Mouse (Mus musculus): ENCODE measurements around the gene Cnnm4.

The Cnnm4 gene

DNA sequence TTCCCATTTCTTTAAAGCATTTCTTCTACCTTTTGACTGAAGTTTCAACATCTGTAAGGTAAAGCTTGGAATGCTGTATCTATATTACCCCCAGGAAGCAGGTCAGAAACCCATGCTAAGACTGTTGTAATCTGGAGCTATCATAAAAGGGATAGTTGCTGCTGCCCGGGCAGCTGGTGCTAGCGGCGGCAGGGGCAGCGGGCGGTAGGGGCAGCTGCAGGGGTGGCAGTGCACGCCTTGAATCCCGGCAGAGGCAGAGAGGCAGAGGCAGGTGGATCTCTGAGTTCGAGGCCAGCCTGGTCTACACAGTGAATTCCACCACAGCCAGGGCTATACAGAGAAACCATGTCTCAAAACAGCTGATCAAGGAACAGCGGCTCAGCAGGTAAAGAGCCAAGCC lies 71.5 kb downstream of the Cnnm4 start:
- no peak for DNase-seq (ENCODE audit: low spot score)

DNA sequence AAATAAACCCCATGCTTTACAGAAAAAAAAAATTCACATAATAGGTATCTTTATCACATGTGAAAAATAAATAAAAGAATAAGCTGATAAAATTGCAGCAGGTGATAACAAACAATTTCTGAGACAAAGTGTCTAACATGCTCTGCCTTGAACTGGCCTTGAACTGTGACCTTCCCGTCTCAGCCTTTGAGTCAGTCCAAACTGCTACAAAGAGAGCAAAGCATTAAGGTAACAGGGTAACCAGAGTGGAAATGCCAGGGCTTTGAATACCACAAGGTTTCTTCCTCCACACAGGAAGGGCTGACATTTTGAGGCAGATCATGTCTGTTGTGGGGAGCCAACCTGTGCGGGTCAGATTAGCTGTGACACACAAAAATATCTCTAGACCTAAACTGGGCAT lies 74.0 kb downstream of the Cnnm4 start:
- DNase-seq (ENCODE audit: low spot score) = no peak

DNA sequence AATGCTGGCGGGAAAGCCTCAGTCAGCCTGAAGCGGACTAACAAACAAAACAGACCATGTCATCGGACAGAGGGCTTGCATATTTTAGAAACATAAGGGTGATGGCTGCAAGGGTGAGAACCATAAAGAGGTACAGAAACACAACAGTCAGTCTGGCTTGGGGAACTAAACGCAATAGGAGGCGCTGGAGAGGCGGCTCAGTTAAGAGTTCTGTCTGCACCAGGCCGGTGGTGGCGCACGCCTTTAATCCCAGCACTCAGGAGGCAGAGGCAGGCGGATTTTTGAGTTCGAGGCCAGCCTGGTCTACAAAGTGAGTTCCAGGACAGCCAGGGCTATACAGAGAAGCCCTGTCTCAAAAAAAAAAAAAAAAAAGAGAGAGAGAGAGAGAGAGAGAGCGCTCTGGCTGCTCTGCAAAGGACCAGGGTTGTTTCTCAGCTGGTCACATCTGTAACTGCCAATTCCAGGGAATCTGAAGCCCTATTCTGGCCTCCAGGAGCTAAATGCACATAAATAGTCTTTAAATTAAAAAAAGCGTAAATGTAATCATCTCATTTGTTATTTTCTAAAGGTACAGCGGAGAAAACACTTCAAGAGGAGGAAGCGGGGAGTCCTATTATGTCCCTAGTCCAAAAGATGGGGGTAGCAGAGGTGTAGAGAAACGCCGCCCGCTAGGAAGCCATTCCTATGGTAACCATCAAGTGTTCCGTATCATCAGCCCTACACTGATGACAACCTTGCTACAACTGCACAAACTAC lies 74.6 kb downstream of the Cnnm4 start:
- no peak for DNase-seq (ENCODE audit: low spot score)

DNA sequence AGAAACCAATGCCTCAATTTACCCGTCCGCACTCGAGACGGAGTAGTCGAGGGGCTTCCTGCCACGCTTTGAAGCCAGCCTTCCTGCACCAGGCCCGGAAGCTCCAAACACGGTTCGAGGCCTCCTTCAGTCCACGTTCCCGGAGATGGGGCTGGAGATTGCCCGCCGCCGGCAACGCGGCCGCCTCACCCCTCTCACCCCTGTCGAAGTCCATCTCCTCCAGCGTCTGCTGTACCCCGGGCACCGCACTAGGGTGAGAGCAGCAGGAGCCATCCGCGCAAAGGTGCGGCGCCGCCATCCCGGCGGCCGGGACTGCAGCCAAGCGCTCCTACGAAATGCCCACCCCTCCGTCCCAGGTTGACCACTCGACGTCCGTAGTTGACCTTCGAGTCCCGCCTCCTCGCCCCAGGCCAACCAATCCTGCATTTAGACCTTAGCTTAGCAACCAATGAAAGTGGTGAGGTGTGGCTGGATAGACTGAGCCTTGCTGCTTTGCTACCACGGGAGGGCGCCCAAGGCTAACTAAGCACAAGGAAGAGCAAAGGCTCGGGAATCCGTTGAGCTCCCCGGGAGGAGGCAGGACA lies 75.6 kb downstream of the Cnnm4 start, which contains the start of gene Ankrd39:
Gene Ankrd39, minus strand, starts transcription at position 558 of the 584 bp plus-strand sequence.
- peak; percentile 99 for DNase-seq (ENCODE audit: low spot score)

DNA sequence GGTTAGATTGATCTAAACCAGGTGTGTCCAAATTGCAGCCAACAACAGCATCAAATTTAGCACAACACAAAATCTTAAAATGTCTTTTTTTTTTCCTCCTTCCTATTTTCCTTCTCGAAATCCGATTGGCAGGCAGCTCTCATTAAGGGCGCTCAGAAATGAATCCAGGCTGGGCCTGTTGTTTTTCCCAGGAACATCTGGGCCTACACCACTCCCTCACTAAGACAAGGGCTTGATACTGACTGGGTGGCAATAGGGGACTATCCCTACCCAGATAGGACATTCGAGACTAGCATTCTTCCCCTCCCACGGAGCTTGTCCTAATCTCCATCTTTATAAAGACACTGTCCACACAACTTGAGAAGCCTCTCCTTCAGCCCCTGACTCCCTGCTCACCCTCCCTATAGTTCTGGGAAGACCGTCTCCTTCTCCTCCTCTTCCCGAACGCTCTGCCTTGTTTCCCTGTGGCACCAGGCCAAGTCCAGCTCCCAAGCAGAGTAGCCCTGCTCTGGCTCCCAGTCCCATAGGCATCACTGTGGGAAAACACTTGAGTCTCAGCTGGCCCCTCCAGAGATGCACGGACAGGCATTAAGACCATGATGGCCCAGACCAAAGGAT lies 76.7 kb downstream of the Cnnm4 start:
- DNase-seq (ENCODE audit: low spot score) = no peak

DNA sequence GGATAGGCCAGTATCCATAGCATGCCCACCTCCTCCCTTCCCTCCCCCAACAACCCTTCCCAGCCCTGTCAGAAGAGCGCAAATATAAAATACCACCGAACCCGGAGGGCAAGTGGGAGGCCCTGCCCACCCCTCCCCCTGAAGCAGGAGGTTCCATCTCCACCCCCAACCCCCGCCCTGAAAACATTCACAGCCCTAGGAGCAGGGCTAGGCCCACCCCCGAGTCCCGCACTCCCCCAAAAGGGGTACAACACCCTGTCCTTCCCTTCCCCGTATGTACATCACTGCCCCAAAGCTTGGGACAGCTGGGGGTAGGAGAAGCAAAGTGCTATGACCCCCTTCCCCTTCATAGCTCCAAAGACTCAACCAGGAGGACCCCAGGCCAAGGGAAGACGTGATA lies 77.4 kb downstream of the Cnnm4 start:
- DNase-seq (ENCODE audit: low spot score) = no peak

DNA sequence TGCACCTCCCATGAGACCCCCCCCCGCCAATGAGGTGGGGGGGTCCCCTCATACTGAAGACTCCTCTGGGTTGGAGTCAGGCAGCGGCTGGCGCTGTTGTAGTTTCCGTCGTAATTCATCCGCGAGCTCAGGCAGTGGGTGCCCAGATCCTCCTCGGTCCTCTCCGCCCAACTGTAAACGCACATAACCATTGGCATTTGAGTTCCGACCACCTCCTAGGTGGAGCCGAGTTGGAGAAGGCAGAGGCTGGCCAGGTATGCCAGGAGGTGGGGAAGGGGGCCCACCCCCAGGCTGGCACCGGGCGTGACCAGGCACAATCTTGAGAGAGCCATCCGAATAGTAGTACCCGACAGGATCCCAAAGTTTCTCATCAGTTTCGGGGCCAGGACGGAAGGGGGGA lies 78.1 kb downstream of the Cnnm4 start:
- DNase-seq (ENCODE audit: low spot score) = no peak

DNA sequence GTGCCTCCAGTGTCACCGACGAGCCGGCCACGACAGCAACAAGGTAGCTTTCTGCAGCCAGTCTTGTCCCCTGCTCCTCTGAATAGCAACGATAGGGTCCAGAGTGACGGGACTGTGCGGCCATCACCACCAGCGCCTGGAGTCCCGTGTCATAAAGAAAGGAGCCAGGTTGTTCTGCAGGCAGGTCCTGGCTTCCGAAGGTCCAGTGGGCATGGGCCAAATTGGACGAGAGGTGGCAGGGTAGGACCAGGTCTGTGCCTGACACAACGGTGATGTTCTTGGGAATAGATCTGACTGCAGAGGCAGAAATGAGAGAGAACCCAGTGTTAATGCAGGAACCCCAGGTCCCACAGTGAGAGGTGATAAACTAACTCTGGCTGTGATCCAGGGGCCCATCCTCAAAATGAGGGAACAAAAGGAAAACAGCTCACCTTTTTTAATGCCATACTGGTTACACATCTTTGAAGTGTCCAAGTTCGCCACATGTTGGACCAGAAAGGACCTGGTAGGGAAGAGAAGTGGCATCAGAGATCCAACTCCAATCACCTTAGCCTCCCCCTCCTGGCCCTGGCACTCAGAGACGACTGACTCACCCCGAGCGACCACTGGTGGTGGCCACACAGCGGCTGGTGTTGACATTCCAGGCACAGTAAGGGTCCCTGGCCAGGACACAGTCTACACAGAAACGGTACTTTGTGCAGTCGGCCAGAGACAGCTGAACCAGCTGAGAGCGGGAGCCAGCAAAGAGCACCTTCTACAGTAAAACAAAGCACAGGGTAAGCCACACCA lies 78.8 kb downstream of the Cnnm4 start:
- DNase-seq (ENCODE audit: low spot score) = no peak

DNA sequence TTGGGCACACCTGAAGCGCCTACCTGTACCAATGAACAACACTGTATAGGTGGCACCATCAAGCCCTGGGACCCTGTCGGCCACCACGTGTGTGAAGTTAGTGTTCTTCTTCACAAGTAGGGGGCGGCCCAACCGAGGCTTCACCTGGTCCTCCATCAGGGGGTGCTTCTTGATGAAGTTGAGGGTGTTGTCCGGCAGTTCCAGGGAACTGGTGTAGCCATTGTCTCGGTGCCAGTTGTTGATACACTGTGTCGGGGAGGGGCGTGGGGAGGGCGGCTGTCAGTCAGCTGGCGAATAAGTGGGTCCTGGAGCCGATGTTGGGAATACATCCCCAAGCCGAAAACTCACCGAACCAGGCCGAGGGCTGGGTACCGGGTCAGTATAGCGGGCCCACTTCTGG lies 80.5 kb downstream of the Cnnm4 start:
- no peak for DNase-seq (ENCODE audit: low spot score)

DNA sequence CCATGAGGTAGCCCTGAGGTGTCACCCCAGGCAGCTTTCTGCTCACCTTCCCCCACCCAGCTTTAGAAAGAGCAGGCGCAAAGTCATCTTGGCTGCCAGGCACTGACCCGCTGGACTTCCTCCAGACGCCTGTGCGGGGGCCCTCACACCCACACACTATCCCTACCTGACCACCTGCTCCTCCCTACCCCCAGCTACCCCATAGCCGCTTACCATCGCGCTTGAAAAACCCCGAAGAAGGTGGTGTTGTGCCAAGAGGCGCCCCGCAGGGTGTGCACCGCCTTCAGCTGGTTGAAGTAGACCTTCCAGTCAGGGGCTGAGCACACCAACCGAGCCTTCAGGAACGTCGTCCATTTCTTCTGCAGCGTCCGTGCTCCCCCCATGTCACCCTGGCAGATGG lies 81.1 kb downstream of the Cnnm4 start:
- DNase-seq (ENCODE audit: low spot score) = no peak

DNA sequence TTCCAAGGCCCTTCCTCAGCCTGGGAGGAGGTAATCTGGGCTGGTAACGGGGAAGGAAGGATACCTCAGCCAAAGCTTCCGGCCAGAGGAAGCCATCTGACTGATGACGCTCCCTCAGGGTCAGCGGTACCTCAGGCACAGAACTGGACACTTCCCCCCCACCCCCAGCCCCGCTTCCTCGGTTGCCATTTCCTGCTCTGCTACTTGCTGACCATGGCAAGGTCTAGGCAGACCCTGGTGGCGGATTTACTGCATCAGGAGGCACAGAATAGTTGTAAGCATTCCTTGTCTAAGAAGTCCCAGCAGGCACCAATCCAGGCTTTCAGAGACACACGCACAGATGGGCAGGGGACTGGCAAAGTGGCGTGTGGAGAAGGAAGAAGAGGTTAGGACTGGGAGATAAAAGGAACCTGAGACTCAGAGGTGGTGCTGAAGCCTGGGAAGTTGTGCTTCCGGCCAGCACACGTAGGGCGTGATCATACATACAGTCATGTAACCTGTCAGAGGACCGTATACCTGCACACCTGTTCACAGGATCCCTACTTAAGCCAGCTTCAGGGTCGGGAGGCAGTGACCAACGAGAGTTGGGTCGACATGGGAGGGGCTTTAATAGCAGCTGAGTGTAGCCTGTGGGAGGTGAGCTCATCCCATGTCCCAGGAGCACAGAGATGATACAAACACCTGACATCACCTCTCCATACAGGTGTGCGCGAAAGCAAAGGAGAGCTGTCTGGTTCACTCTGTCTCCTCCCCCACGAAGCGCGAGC lies 83.4 kb downstream of the Cnnm4 start:
- DNase-seq (ENCODE audit: low spot score) = no peak

DNA sequence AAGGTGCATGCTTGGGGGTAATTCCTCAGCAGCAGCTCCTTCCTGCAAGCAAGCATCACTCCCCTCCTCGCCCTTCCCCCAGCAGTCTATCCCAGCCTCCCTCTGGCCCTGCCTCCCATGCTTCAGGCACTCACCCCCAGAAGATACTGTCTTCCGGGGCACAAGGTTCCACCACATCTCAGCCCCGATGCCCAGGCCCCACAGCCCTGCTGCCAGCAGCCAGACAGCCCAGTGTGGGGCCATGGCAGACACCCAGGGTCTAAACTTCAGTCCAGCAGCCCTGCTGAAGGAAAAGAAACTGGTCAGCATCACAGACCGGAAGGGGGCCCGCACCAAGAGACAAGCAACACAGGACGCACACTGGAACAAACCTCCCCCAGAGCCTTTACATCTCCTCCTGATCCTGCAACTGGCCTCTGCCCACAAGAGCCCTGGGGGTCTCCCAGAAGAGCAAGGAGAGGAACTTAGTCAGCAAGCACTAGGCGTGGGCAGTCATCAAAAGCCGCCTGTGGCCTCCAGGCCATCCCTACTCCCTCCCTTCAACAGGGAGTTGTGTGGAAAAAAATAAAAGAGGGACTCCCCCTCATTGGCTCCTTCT lies 84.5 kb downstream of the Cnnm4 start:
- DNase-seq (ENCODE audit: low spot score) = no peak

DNA sequence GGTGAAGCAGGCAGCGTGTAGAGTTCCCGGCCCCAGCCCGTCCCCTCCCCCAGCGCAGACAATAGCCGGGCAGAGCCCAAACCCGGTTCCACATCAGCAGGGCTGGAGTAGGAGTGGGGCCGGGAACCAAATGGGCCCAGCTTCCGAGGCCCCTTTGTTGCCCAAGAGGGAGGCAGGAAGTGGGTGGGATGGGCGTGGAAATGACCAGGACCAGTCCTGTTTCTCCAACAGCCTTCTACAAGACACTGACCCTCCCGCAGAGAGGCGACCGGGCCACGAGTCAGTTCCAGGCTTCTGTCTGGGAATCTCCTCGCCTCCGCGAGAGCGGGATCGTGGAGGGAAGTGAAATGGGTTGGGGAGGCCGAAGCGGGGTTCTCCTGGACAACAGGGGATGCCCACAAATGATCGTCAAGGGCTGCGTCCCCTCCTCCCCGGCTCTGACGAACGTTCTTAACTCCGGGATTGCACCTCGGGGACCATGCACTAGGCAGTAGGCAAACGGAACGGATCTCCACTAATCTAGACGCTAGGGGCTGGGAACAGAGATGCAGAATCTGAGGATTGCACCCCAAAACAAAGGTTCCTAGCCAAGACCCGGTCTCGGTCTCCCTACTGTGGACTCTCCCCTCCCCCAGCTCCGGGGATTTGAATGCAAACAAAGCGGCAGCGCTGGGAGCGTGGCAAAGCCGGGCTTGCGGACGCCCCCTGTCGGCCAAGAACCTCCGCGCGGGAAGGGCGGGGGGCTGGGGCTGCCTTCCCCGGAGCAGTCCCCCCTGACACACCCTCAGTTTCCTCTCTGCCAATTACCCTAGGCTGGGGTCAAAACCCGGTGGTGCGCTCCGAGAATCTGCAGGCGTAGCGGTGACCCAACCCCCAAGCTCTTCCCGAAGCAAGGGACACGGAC lies 85.4 kb downstream of the Cnnm4 start:
- DNase-seq (ENCODE audit: low spot score) = peak; percentile 77

DNA sequence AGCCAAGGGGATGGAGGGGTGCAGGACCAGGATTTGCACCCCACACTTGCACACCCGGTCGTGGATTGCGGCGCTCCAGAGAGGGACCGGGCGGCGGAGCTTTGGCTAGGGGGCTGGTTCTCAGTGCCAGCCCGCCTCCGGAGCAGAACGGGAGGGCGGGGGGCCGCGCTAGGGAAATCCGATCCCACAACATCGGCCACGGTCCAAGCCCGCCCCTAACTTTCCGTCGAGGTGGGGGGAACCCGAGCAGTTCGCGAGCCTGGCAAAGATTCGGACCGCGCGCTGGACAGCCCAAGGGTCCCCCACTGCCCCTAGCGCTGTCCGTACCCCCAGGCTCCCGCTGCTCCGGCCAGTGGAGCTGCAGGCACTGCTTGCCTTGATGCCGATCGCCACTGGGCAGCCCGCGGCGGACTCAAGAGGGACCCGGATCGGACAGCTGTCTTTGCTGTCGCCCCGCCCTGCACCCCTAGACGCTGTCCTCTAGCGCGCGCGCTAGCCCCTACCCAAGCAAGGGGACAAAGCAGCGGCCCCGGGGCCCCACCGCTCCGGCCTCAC lies 86.1 kb downstream of the Cnnm4 start:
- DNase-seq (ENCODE audit: low spot score) = no peak
